Mouse (Mus musculus) natural killer cell, adult 2 months (primary cell): ENCODE measurements around the gene Sephs2.

Source experiments
- DNase-seq, 2 experiments: peaks; one replicate each; pipeline ENCODE4 v3.0.0; 2022; ENCODE audit warnings: low spot score in 2 of 2

Gene Sephs2

DNA sequence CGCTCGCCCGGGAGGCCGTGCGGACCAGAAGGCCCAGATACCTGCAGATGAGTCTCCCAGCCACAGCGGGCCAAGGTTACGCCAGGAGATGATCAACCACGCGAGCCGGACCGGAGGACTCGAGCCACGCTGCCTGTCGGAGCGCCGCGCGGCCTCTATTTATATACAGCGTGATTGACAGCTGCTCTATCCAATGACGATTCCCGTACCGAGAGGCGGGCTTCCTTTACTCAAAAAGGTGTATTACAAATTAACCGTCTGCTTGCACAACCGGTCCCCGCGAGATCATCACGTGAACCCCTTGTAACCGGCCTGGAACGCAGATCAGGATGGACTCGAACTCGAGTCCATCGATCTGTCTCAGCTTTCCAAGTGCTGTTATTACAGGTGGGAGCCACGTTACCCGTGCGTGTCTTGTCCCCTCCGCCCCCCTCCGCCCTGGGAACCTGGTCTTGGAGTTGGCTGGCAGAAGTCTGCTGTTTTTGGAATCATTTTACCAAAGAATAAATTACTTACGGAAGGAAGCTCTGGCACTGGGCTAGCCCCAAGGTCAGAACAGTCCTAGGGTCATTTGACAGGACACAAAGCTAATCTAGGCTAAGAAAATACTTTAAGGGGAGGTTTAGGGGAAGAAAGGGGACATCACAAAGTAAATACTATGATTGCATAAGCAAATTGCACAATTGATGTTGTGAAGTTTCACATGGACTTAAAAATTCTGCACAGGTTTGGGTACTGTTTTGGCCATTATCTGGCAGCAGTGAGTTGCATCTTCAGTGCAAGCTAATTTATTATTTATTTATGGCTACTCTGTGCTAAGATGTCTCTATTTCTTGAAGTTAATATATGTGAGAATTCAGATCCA is at the start of gene Sephs2:
Sephs2 (minus strand) TSS at position 131 of the 865 bp plus-strand sequence.
- DNase-seq: peak; percentile 93 to 95

DNA sequence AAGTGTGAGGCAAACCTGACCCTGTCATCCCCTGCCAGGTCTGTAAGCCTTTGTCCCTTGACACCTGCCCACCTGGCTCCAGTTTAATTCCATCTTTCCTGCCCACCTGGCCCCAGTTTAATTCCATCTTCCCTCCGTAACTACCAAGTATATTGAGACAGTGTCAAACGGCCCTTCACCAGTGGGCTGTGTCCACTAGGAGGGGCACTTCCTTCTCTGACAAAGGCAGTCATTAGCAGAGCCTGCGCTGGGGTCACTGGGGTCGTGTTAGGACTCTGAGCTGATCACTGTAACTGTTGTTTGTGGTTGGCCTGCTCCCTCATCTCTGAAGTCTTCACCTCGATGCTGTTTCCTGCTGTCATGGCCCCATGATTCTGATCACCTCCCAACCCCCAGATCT is 48.2 kb upstream of the Sephs2 start:
- DNase-seq: peak in 1 of 2 experiments; percentile 11

DNA sequence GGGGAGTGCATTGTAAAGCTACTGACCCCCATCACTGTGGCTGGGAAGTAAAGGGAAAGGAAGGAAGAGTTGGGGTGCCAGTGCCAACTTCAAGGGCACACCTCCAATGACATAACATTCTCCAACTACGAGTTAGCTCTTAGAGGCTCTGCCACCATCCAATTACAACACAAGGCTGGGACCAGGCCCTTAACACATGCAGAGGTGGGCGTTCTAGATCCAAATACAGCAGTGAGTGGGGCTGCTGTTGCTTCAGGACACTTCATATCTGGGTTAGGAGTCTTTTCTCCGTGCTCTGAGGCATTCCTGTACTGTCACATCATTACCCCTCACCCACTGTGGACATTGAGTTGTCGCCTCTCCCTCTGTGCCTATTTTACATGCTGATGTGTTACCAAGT is 47.3 kb upstream of the Sephs2 start:
- no peak for DNase-seq

DNA sequence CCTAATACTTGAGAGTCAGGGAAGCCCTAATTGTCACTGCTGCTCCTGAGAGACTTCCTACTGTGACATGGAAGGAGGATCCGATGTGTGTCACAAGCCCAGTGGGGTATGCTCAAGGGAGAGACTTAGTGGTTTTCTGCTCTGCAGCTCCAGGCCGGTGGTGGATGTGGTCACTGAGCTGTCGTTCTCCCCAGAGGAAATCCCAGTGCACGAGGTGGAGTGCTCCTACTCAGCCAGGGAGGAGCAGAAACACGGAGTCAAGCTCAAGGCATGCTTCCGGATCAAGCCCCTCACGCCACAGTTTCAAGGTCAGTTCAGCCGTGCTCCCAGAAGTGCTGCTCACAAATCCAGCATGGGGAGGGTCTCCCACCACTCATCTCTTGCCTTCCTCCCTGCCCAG is 40.1 kb upstream of the Sephs2 start:
- DNase-seq: no peak

DNA sequence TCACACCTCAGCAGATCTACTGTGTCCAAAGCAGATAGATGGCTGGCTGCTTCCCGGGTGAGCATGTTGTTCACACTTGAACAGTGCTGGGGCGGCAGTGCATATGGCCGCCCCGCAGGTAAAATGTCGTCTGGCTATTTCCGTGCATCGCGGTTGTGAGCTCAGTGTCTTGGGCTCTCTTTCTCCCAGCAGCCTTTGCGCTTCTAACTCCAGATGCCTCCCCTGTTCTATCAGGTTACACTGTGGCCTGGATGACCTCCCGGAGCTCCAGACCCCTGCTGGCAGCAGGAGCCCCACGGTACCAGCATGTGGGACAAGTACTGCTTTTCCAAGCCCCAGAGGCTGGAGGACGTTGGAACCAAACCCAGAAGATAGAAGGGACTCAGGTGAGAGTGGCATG is 36.1 kb upstream of the Sephs2 start:
- DNase-seq: no peak

DNA sequence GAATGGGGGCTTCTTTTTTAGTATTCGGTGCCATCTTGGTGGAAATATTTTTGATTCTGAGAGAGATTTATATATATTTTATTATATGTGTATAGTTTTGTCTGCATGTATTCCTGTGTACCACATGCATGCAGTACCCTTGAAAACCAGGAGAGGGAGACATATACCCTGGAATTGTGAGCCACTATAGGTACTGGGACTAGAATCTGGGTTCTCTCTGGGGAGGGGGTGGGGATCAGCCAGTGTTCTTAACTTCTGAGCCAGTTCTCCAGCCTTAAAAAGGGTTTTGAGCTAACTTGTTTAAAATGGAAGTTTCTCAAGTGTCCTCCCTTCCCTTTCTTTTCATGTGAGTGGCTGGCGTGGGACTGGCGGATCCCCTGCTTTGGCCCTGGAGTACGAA is 35.0 kb upstream of the Sephs2 start:
- peak; percentile 34 to 42 for DNase-seq

DNA sequence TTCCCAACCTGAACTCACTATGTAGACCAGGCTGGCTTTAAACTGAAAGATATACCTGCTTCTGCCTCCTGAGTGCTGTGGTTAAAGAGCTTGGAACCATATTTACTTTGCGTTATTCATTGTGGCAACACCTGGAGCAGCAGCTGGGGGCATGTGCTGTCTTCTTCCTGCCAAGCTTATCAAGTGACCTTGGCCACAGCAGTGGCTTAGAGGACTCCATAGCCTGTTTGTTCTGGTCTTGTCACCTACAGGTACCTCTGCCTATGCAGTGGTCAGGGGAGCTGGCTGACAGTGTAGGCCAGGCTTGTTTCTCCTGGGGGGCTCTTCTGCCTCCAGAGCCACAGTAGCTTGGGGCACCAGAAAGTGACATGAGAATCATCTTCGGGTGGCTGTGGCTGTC is 34.6 kb upstream of the Sephs2 start:
- DNase-seq: no peak

DNA sequence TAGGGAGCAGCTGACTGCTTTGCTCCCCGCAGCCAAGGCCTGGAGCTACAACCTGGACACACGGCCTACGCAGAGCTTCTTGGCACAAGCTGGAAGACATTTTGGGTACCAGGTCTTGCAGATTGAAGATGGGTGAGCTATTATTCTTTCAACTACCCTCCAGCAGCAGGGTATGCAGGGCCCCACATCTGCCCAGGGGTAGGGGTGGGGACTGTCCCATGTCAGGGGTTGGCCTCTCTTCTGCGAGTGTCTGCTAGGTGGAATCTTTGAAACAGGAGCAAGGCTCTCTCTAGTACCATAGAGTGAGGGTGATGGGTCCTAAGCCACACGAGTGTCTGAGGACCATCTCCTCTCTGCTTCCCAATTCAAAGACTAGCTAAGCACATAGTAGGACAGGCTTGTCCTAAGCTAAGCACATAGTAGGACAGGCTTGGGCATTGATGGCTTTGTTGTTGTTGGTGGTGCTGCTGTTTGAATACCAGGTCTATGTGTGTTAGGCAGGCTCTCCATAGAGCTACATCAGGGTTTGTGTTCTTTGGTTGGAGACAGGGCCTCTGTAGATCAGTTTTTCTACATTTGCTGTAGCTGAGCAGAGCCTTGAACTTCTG is 23.8 kb upstream of the Sephs2 start:
- DNase-seq: no peak

DNA sequence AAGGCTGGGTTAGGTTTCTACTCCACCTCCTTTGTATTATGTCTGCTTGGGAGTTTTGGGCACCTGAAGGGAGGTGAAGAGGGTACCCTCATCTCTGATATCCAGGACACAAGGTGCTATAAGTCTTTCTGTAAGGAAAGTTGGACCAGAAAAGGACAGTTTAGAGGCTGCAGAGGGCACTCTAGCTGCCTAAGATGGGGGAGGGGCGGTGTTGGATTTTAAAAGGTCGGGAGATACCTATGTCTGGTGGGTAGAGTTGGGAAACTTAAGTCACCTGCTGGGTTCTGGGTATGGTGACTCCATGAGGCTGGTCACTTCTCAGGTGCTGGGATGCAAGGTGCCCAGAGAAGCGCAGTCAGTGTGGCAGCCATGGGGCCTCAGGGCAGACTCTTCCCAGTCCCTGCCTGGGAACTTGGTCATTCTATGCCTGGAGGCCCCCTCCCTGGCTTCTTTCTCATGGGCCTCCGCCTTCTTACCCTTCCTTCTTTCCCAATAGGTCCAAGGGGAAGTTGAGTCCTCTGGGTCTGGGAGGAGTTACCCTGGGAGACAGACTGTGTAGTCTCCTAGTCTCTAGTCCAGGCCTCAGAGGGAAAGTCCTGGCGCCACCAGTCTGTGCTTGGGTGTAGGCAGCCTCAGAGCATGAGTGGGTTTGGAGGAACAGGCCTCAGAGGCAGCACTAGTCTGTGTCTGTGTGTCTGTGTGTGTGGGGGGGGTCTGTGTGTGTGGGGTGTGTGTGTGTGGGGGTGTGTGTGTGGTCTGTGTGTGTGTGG is 23.1 kb upstream of the Sephs2 start:
- no peak for DNase-seq

DNA sequence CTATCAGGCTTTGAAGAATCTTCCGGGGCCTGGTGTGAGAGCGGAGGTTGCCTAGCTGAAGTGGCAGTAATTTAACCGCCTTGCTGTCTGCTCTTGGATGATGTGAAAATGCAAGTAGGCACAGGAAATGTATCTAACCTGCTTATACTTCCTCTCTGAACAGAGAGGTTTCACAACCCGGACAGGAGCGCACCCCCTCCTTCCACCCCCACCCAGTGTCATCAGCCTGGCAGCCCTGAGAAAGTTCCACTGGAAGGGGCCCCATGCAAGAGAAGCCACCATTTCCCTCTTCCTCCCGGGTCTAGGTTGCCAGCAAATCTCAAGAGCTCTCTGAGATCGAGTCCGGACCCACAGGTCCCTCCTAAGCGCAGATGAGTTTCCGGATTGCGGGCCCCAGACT is 22.2 kb upstream of the Sephs2 start, which contains the start of gene Itgal:
Itgal (plus strand) TSS at position 163 of the 400 bp plus-strand sequence.
- DNase-seq: peak; percentile 68 to 72

DNA sequence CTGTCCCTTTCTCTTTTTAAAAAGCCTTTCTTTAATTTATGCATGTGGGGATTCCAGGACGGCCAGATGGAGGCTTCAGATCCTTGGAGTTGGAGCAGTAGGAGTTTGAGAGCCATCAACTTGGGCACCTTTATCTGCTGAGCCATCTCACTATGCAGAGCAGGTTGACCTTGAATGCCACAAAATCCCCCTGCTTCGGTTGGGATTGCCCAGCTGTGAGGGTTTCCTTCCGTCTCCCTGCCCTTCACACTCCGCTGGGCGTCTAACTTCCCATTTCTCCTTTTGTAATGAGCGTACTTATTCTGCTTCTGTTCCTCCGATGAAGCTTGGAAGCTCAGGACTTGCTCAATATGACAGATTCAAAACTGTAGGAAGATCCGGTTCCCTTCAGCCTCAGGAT is 16.3 kb upstream of the Sephs2 start:
- DNase-seq: no peak

DNA sequence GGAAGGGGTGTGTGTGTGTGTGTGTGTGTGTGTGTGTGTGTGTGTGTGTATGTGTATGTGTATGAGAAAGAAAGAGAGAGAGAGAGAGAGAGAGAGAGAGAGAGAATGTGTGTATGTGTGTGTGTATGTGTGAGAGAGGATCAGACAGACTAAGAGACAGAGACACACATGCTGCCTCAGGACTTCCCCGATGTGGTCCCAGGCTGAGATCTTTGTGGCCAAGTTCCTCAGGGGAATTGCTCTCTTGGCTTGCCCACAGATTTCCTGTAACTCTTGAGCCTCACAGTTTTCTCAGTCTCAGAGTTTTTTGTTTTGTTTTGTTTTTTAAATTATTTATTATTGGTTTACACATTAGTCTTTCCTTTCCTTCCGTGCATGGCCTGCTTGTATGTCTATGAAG is 15.5 kb upstream of the Sephs2 start:
- no peak for DNase-seq

DNA sequence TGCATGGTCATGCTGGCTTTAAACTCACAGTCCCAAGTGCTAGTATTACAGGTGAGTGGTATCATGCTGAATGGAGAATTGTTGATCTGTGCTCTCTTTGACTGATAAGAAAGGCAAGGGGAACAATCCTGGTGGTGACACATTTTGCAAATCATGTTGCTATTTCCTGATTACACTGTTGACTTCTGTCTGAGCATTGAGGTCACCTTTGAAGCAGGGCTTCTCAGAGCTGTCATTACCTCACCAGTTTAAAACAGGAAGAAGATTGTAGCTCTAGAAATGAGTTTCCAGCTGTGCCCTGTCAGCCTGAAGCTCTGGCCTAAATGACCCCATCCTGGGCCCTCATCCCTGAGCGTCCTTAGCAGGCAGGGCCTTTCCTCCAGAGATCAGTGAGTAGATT is 14.1 kb upstream of the Sephs2 start:
- peak; percentile 55 for DNase-seq

DNA sequence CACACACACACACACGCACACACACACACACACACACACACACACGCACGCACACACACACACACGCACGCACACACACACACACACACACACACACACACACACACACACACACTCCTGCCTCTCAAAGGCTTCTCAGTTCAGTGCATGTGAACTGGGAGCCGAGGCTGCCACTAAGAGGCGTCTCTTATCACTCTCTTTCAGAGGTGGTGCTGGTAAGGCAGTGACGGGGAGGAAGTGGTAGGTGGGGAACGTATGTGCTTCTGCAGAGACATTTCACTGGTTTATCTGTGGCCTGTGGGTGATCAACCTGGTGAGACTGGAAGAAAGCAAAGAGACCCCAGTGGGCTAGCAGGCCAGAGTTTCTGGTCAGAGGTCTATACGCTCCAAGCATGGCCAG is 11.3 kb upstream of the Sephs2 start:
- DNase-seq: peak; percentile 62 to 76

DNA sequence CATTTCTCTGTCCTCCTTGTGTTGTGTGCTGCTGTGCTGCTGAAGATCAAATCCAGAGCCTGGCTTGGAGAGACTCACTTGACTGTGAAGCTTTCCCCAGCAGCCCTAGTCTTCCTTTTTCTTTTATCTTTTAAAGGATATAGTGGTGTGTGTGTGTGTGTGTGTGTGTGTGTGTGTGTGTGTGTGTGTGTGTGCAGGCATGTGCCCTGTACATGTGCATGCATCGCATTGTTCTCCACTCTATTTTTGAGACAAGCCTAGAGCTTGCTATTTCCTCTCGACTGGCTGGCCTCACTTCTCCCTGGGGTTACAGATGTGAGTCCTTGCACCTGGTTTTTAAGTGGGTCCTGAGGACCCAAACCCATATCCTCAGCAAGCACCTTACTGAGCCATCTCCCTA is 8.3 kb upstream of the Sephs2 start:
- no peak for DNase-seq

DNA sequence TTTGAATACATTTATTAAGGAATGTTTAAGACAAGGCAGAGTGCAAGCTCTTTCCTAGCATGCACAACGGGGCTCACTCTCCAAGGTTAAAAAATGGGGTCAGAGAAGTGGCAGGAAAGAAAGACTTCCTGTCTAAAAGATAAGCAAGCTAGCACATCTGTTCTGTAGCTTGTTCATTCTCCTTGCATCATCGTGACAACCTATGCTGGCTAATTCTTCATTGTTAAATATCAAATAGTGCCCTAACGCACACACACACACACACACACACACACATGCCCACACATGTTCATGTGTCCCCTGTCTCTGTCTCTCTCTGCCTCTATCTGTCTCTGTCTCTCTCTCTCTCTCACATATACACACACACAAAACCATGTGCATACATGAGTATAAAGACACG is 7.3 kb upstream of the Sephs2 start:
- no peak for DNase-seq

DNA sequence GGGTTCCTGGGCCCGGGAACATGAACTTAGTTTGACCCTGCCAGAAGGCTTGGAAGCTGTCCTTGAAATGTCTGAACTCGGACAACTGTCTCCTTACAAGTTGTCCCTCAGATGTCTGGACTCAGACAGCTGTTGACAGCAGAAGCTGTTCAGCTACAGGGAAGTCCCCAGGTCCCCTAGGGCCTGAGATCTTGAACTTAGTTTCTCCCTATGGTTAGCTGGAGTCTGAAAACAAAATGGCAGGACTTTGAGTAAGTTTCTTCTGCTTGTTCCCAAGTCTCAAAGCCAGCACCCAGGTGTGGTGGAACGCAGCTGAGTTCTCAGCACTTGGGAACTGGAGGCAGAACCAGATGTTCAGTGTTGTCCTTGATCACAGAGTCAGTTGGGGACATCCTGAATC is 6.2 kb upstream of the Sephs2 start:
- no peak for DNase-seq

DNA sequence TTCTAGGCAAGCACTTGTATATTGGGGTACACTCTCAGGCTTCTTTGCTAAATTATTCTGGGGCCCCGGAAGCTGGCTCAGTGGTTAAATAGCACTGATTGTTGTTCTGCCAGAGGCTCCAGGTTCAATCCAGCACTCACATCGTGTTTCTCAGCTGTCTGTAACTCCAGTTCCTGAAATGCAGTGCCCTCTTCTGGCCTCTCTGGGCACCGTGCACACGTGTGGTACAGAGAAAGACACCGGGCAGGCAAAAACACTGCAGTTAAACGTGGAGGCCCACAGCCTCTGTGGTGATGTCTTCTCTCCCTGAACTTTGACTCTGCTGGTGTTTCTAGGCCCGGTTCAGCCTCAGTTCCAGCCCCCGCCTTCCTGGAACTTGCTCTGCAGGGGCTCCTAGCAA is 4.5 kb upstream of the Sephs2 start:
- DNase-seq: peak in 1 of 2 experiments; percentile 65

DNA sequence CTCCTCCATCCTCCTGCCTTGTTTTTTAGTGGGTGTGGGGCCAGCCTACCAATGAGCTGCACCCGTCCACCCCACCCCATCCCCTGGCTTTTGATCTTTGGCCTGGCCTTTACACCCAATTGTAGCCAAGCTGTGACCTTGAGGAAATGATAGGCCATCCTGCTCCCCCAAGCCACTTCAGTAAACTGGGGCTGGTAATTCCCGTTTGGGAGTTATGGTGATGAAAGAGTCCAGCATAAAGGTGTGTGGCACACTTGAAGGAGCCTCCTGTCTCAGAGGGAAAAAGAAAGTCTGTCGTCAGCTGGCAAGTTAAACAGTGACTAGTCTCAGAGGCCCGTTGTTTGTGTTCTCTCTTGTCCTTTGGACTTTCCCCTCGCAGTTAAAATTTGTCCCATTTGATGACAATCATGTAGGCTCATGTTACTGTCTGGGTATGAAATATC is 2.7 kb upstream of the Sephs2 start:
- DNase-seq: no peak

DNA sequence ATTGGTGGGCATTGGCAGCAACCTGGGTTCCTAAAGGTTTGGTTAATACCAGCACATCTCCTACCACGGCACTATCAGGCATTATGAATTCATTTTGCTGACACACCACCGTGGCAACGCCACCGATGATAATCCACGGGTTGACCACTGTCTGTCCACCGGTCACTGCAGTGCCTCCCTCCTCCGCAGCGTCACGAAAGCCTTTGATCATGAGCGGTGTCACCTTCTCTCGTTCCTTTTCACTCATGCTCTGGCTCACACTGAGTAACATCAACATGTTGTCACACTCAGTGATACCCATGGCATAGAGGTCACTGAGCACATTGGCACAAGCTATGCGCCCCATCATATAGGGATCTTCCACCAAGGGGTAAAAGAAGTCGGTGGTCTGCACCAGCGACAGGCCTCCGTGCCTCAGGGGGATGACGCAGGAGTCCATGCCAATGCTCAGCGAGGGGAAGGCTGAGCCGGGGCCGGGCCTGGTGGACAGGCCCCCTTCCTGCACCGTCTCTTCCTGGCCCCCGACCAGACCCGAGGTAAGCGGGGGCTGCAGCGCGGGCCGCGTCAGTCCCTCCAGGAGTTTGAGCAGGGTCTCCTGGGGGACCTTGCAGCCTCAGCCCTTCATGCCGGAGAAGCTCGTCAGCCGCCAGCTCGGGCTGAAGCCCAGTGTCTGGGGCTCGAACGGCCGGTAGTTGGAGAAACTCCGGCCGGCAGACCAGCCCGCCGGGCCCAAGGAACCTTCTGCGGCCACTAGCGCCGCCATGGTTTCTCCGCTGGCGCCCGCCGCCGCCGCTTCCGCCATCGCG is 534 bp downstream of the Sephs2 start:
- peak; percentile 48 to 72 for DNase-seq

DNA sequence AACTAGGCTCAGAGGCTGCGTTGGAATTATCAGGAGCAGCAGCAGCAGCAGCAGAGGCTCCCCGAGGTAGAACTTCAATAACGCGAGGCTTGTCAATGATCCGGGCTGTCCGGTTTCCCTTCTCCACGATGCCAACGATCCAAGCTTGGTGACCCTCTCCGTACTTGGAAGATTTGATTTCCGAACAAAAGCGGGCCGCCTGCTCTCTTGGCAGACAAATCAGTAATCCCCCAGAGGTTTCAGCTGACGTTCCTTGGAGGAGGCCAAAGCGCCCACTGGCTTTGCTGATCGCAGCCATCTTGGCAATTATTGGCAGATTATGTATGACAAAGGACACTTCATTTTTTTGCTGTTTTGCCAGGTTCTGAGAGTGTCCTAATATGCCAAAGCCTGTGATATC is 1.3 kb downstream of the Sephs2 start:
- no peak for DNase-seq

DNA sequence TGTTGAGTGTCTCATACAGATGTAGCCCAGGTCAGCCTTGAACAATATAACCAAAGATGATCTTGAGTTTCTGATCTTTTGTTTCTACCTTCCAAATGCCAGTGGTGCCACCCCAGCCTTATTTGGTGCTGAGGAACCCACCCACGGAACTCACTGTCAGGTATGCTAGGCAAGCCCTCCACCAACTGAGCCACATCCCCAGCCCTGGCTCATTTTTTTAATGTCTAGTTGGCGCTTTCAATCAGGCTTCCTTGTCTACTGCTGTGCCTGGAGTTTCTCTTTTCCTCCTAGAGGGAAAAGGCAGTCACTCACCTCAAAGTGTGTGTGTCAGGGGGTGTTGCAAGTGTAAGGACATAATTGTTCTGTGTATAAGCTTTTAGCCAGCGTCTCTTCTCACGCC is 2.8 kb downstream of the Sephs2 start:
- DNase-seq: no peak
